Mouse (Mus musculus): ENCODE measurements at regions not wholly inside any gene's neighbourhood (a gene's known extent, or its start where the extent isn't known, plus 50 kb on each side); places are given as distances from the start of the nearest gene placed in this dataset. TPM values are rescaled to one million over a fixed set of nuclear protein-coding genes. Genes with fewer than 3 reads are reported as not detected.
A peak's percentile ranks its signal among the peaks of the same experiment; 100 is the strongest.

- 24% methylated on average over 10 of the region's 10 CpGs for WGBS
- Histone ChIP-seq H3K27ac (replicated peaks in 1 of 2; ENCODE audit: control insufficient read depth in 1 of 2, insufficient read depth in 1 of 2, low read depth in 2 of 2, low read length in 2 of 2) (peak overlapping the region in 1 of 2 experiments; percentile 26; a peak in 1 of 4 replicates), H3K36me3 (ENCODE audit: control insufficient read depth, insufficient read depth, low read length) (no peaks in the 10 kb centered on the region), H3K9ac (ENCODE audit: low read length) (peak overlapping the region; percentile 7; the same call in 1 of the 2 replicates), H3K27me3 (ENCODE audit: control insufficient read depth, insufficient read depth, low read length) (no peaks in the 10 kb centered on the region), H3K9me3 (ENCODE audit: control insufficient read depth, low read length) (no peaks in the 10 kb centered on the region), H3K4me1 (ENCODE audit: control insufficient read depth in 2 of 2, insufficient read depth in 2 of 2, low read length in 2 of 2) (peaks cover 36 to 42% of the 10 kb centered on the region in 2 experiments), H3K4me3 (ENCODE audit: control insufficient read depth in 1 of 2, insufficient read depth in 1 of 2, low read depth in 1 of 2, low read length in 2 of 2) (no peak overlapping the region), H3K4me2 (ENCODE audit: low read length) (no peak overlapping the region)
- ATAC-seq (ENCODE audit: insufficient number of reproducible peaks, insufficient read depth, low FRiP score, low read depth): no peak
Observed at GRCm38 (mm10) chr2:30660613-30660991, 65.8 kb downstream of the Cstad start.

- ATAC-seq (ENCODE audit: insufficient number of reproducible peaks, insufficient read depth, low FRiP score, low read depth): no peak
- H3K9ac ChIP-seq (ENCODE audit: low read length): peak overlapping the region; percentile 7; the same call in 1 of the 2 replicates
- 40% methylated on average over 11 of the region's 11 CpGs for WGBS
- peaks cover 36 to 42% of the 10 kb centered on the region in 2 experiments for H3K4me1 ChIP-seq (ENCODE audit: control insufficient read depth in 2 of 2, insufficient read depth in 2 of 2, low read length in 2 of 2)
- no peak overlapping the region for H3K4me2 ChIP-seq (ENCODE audit: low read length)
- H3K36me3 ChIP-seq (ENCODE audit: control insufficient read depth, insufficient read depth, low read length): no peaks in the 10 kb centered on the region
- no peak overlapping the region for H3K4me3 ChIP-seq (ENCODE audit: control insufficient read depth in 1 of 2, insufficient read depth in 1 of 2, low read depth in 1 of 2, low read length in 2 of 2)
- H3K9me3 ChIP-seq (ENCODE audit: control insufficient read depth, low read length): no peaks in the 10 kb centered on the region
- H3K27me3 ChIP-seq (ENCODE audit: control insufficient read depth, insufficient read depth, low read length): no peaks in the 10 kb centered on the region
- peak overlapping the region; percentile 3 to 97; a peak in 3 of 4 replicates for H3K27ac ChIP-seq (replicated peaks in 1 of 2; ENCODE audit: control insufficient read depth in 1 of 2, insufficient read depth in 1 of 2, low read depth in 2 of 2, low read length in 2 of 2)
Observed at GRCm38 (mm10) chr2:30659836-30660612, 65.2 kb downstream of the Cstad start.

GRCm38 (mm10) chr2:30658844-30659555 lies 64.2 kb downstream of the Cstad start:
- ATAC-seq (ENCODE audit: insufficient number of reproducible peaks, insufficient read depth, low FRiP score, low read depth): peak; percentile 31
- H3K27me3 ChIP-seq (ENCODE audit: control insufficient read depth, insufficient read depth, low read length): no peaks in the 10 kb centered on the region
- peak overlapping the region; percentile 89 for H3K9ac ChIP-seq (ENCODE audit: low read length)
- WGBS: 4% methylated on average over 16 of the region's 16 CpGs
- H3K36me3 ChIP-seq (ENCODE audit: control insufficient read depth, insufficient read depth, low read length): no peaks in the 10 kb centered on the region
- H3K4me1 ChIP-seq (ENCODE audit: control insufficient read depth in 2 of 2, insufficient read depth in 2 of 2, low read length in 2 of 2): peaks cover 36 to 47% of the 10 kb centered on the region in 2 experiments
- H3K4me2 ChIP-seq (ENCODE audit: low read length): peak overlapping the region; percentile 93
- H3K27ac ChIP-seq (replicated peaks in 1 of 2; ENCODE audit: control insufficient read depth in 1 of 2, insufficient read depth in 1 of 2, low read depth in 2 of 2, low read length in 2 of 2): peak overlapping the region; percentile 96 to 97
- peak overlapping the region; percentile 43 to 47 for H3K4me3 ChIP-seq (ENCODE audit: control insufficient read depth in 1 of 2, insufficient read depth in 1 of 2, low read depth in 1 of 2, low read length in 2 of 2)
- no peaks in the 10 kb centered on the region for H3K9me3 ChIP-seq (ENCODE audit: control insufficient read depth, low read length)

Small RNA genes lying in the stretch of these regions (microRNA-seq; reads per million reads assigned to microRNA genes)
- not detected for gene Mir3089

Measured in heart, embryonic 14.5 days (tissue).